Mouse (Mus musculus): ENCODE results near the gene Eif4h. TPM values are rescaled to one million over a fixed set of nuclear protein-coding genes. Genes with fewer than 3 reads are reported as not detected.
A peak's percentile ranks its signal among the peaks of the same experiment; 100 is the strongest.

Gene Eif4h
- polyA plus RNA-seq, 1 experiment from 2014 or later = 480 TPM

DNA sequence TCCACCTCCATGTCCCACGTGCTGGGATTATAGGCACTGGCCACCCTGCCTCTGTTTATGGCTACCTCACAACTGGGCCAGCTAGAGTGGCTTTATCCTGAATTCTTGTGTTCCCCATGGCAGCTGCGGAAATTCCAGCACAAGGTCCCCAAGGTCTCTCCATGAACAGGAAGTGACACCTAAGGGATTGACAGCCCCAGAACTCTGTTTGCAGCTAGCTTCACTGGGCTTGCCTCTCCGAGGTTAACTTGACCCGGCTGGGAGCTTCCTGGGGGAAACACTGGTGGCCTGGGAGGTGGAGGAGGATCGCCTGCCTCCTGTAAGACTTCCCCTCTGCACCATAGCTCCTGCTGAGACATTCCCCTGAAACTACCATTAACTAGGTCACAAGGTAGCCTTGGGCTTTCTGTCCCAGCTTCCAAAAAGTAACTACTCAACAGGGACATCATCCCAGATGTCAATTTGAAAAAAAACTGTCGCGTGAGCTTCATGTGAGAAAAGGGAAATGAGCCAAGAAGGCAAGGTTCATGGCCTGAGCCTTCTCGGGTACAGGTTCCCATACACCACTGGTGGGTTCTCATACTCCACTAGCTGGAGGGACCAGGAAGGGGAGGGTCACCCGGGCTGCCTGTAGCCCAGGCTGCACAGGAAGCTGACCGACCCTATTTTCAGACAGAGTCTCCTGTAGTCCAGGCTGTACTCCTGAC, 66.6 kb downstream of the Eif4h start:
- no peaks in the 10 kb centered on the region for H3K36me3 ChIP-seq
- no peaks in the 10 kb centered on the region for H3K9me3 ChIP-seq
- peak overlapping the region; percentile 87 for H3K4me2 ChIP-seq (replicated peaks)
- H3K4me3 ChIP-seq = peak overlapping the region; percentile 57
- H3K27me3 ChIP-seq = no peaks in the 10 kb centered on the region
- peak; percentile 22; the same call in 1 of the 2 replicates for ATAC-seq (ENCODE audit: low FRiP score, low read depth)
- H3K4me1 ChIP-seq = peaks cover 18% of the 10 kb centered on the region
- H3K9ac ChIP-seq = peak overlapping the region; percentile 67
- WGBS = 35% methylated on average over 10 of the region's 10 CpGs
- peak overlapping the region; percentile 87; the same call in 1 of the 2 replicates for H3K27ac ChIP-seq

DNA sequence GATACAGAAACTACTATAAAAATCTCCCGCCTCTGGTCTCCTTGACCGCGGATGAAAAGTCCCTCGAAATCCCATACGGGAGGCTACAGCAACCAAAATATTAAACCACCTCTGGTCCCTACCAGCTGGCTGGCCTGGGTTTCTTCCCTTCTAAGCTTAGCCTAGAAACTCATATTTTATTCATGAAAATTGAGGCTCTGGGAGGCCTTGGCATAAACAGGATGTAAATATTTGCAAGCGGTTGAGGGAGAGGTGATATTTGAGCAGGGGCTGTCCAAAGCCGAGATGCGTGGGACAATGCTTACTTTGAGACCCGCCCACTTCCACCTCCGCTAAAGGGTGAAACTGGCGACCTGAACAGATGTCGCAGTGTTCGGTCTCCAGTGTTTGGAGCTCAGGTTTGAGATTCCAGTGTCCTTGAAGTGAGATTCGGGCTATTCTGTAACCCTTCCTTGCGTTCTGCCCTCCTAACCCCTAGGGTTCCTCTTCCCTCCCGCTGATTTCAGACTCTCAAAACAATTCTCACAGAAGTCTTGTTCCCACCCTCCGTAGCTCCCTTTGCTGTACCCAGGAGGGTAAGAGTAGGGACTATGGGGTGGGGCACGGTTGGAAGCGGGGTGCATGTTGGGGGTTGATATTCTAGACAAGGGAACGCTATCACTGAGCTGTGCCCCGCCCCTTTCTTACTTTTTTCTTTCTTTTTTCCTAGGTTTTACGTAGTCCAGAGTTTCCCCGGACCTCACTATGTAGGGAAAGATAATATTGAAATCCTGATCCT, 67.4 kb downstream of the Eif4h start:
- Histone ChIP-seq H3K27ac (peak overlapping the region; percentile 87), H3K36me3 (no peaks in the 10 kb centered on the region), H3K27me3 (no peaks in the 10 kb centered on the region), H3K4me3 (peak overlapping the region; percentile 57), H3K9ac (peak overlapping the region; percentile 67), H3K4me2 (replicated peaks) (peak overlapping the region; percentile 87), H3K9me3 (no peaks in the 10 kb centered on the region), H3K4me1 (peaks cover 18% of the 10 kb centered on the region)
- WGBS = under 1% methylated on average over 23 of the region's 23 CpGs
- peak; percentile 64; the same call in 1 of the 2 replicates for ATAC-seq (ENCODE audit: low FRiP score, low read depth)

Small RNA genes lying within 50 kb of the gene (microRNA-seq; reads per million reads assigned to microRNA genes)
- gene Mir7228 = not detected

Other genes with a start within 250 kb of the Eif4h start
- 137 and 141 TPM in 2 replicates for gene Gtf2ird1, start 182.8 kb downstream of the Eif4h start, polyA plus RNA-seq (2015; fragmentation: Nextera tagmentation; extraction: Ambion mirVana)
- 5.5 and 5.7 TPM in 2 replicates for gene Clip2, start 87.1 kb downstream of the Eif4h start, polyA plus RNA-seq (2015; fragmentation: Nextera tagmentation; extraction: Ambion mirVana)
- 0.18 and 0.20 TPM in 2 replicates for gene Syna, start 79.3 kb downstream of the Eif4h start, polyA plus RNA-seq (2015; fragmentation: Nextera tagmentation; extraction: Ambion mirVana)
- 310 and 326 TPM in 2 replicates for gene Rfc2, start 58.1 kb downstream of the Eif4h start, polyA plus RNA-seq (2015; fragmentation: Nextera tagmentation; extraction: Ambion mirVana)
- 2.8 and 4.0 TPM in 2 replicates for gene Lat2, start 24.5 kb downstream of the Eif4h start, polyA plus RNA-seq (2015; fragmentation: Nextera tagmentation; extraction: Ambion mirVana)
- gene Limk1, start 49.1 kb upstream of the Eif4h start, polyA plus RNA-seq (2015; fragmentation: Nextera tagmentation; extraction: Ambion mirVana) = 8.4 and 9.0 TPM in 2 replicates
- gene Eln, start 107.8 kb upstream of the Eif4h start, polyA plus RNA-seq (2015; fragmentation: Nextera tagmentation; extraction: Ambion mirVana) = 49.7 and 53.8 TPM in 2 replicates

Measured in limb, embryonic 13.5 days (tissue).